Comparison of ENCODE assay signal across 10 mouse cellular contexts in genomic region chr4:48634058-48634457, GRCm38 (mm10). TPM values are rescaled to one million over a fixed set of nuclear protein-coding genes. Genes with fewer than 3 reads are reported as not detected.
A peak's percentile ranks its signal among the peaks of the same experiment; 100 is the strongest.
DNase-seq lines count a peak whose midpoint lies in the region; ATAC-seq and TF ChIP-seq lines count a peak whose summit lies in the region.
"Had no signal": no experiment of that assay in that cellular context is flagged by ENCODE, and none has a peak within 500 bp of the region (broad histone marks: within the 10 kb centered on the region; RNA-seq: fewer than 3 reads in every experiment).

No protein-coding gene starts in this region.

- no peak overlapping the region for H3K27ac ChIP-seq in gastrocnemius, adult 2 months
- H3K27ac ChIP-seq: embryonic facial prominence, embryonic 15.5 days; limb, embryonic 13.5 days had no signal

- no peak overlapping the region for H3K4me3 ChIP-seq in gastrocnemius, adult 2 months
- H3K4me3 ChIP-seq: embryonic facial prominence, embryonic 15.5 days; limb, embryonic 13.5 days had no signal

- peak; percentile 58 for TF ChIP-seq CTCF in gastrocnemius, adult 2 months (IDR thresholded peaks at IDR 0.05)

- intact Hi-C loops in gastrocnemius, adult 2 months (cut with DNase I), result no loop called here

- ATAC-seq in erythroid progenitor cell, adult 5-6 weeks (replicated peaks; ENCODE audit: low FRiP score, poor library complexity, severe bottlenecking), result no peak

- DNase-seq in gastrocnemius, adult 2 months, result peak; percentile 27
- DNase-seq in gastrocnemius, adult 8-10 months (ENCODE audit: low spot score in 2 of 2), result no peak
- DNase-seq in 3T3-L1 (ENCODE audit: low read depth, low spot score), result peak; percentile 58
- DNase-seq in c-Kit-positive CD71-negative TER-119-negative erythroid progenitor cells, embryonic 14.5 days (ENCODE audit: low read depth), result peak; percentile 7
- DNase-seq in kidney, postnatal 4 days, result peak; percentile 26 to 42
- no peak for DNase-seq in layer of hippocampus, postnatal 25 days (ENCODE audit: extremely low spot score in 1 of 2, low spot score in 1 of 2)
- no peak for DNase-seq in spleen, postnatal 14 days (ENCODE audit: low spot score in 2 of 2)

RNA-seq across cellular contexts. Expression of gene Cavin4, which starts 29.3 kb away (rescaled TPM):
- total RNA-seq in gastrocnemius, adult 2 months (2021), result 100 to 1,000 TPM; 116 to 159 TPM
- total RNA-seq in gastrocnemius, adult 8-10 months (2022), result 100 to 1,000 TPM; 106 to 154 (median 118) TPM
- not detected in 2 replicates for total RNA-seq in erythroid progenitor cell, adult 5-6 weeks (2015; ENCODE audit: low replicate concordance)
- total RNA-seq in erythroid progenitor cell, adult 5-6 weeks (2017; ENCODE audit: low replicate concordance), result not detected in 2 replicates
- total RNA-seq in layer of hippocampus, postnatal 25 days (2021), result 1 to 10 TPM; 1.7 to 2.7 TPM

RNA-seq across cellular contexts. Expression of gene Tmeff1, which starts 49.1 kb away (rescaled TPM):
- total RNA-seq in gastrocnemius, adult 2 months (2021), result under 1 TPM; 0.38 to 0.98 TPM
- total RNA-seq in gastrocnemius, adult 8-10 months (2022), result under 1 TPM; 0.51 to 0.86 (median 0.64) TPM
- not detected in 2 replicates for total RNA-seq in erythroid progenitor cell, adult 5-6 weeks (2015; ENCODE audit: low replicate concordance)
- total RNA-seq in erythroid progenitor cell, adult 5-6 weeks (2017; ENCODE audit: low replicate concordance), result not detected in 2 replicates
- total RNA-seq in layer of hippocampus, postnatal 25 days (2021), result 100 to 1,000 TPM; 130 to 137 TPM

Comparison
In these comparisons a context has a peak if more than half of its experiments do, and no peak if none do; other contexts are left out.
1. DNase-seq: peak in gastrocnemius, adult 2 months (single experiment), 3T3-L1 (single experiment), c-Kit-positive CD71-negative TER-119-negative erythroid progenitor cells, embryonic 14.5 days (single experiment) and kidney, postnatal 4 days (2 of 2); none in gastrocnemius, adult 8-10 months (0 of 2), layer of hippocampus, postnatal 25 days (0 of 2) and spleen, postnatal 14 days (0 of 2).
2. RNA of gene Cavin4, which starts 29.3 kb away (total RNA-seq): 116 to 159 TPM in gastrocnemius, adult 2 months and 106 to 154 TPM in gastrocnemius, adult 8-10 months; 1.7 to 2.7 TPM in layer of hippocampus, postnatal 25 days and not detected in erythroid progenitor cell, adult 5-6 weeks; every median in the first group is over 10 times any median in the second.
3. RNA of gene Tmeff1, which starts 49.1 kb away (total RNA-seq): 130 to 137 TPM in layer of hippocampus, postnatal 25 days; 0.38 to 0.98 TPM in gastrocnemius, adult 2 months, 0.51 to 0.86 TPM in gastrocnemius, adult 8-10 months and not detected in erythroid progenitor cell, adult 5-6 weeks; every median in the first group is over 10 times any median in the second.